Mouse (Mus musculus): ENCODE results near the gene Snrk.
"Not testable (repeated sequence)": the region's sequence is repeated elsewhere in the genome, so short reads cannot be mapped to it uniquely, and the experiment has no call there.

Gene Snrk

DNA sequence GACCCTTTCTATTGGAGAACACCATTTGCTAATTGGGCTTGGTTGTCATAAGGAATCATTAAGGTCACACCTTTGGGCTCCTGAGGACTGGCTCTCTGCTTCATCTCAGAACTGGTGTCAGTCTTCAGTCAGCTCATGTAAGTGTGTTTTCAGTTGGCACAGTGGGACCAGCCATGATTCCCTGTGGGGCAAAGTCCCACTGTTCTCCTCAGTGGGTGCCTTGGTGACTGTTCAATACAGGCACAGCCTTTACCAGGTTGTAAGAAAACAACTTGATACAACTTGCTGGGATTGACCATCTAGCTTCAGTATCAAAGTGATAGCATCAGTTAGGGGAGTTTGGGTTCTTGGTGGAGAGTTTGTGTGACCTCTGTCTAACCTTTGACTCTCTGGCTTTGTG lies 28.6 kb downstream of the Snrk start:
- no peak for DNase-seq (ENCODE audit: low spot score)

DNA sequence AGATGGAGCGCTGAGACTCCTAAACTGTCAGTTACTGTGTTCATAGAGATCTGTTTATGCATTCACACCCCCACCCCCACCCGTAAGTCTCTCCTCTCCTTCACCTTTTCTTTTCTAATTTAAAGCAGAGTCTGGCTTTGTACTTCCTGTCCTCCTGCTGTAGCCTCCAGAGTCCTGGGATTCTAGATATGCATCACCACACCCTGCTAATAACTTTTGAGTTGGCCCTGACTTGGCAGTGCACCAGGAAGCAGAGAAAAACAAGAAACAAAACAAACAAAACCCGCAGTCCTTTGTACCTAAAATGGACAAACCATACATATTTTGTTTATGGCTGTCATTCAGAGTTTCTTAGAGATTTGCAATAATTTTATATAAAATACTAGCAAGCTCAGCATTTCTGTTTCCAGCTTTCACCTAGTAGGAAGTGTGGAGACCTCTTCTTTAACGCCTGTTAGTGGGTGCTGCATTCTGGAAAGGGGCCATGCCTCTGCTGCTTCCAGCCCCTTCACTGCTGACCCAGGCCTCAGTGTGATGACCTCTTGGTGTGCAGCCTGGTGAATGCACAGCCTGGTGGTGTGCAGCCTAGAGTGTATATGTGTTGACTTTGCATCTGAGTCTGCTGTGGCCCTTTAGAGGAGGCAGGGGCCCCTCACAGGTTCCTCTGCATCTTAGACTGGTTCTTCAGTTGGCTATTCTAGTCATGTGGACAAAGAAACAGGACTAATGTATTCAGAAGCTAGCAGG lies 29.2 kb downstream of the Snrk start:
- DNase-seq (ENCODE audit: low spot score): no peak

DNA sequence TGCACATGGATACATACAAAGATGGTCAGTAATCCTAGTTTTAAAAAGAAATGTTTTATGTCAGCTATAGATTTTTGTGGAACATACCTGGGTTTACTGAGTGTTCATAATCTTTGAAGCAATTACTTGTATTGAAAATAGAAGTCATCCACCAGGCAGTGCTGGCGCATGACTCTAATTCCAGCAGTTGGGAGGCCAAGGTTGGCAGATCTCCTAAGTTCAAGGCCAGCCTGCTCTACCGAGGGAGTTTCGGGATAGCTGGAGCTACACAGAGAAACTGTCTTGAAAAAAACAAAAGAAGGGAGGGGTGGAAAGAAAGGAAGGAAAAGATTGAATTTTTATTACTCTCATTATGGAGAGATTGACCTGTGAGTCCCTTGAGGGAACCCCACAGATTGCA lies 31.3 kb downstream of the Snrk start:
- DNase-seq (ENCODE audit: low spot score): no peak

- no peak for DNase-seq (ENCODE audit: low spot score)
These were observed 33.1 kb downstream of the Snrk start for GRCm38 (mm10) chr9:122149997-122150826.

DNA sequence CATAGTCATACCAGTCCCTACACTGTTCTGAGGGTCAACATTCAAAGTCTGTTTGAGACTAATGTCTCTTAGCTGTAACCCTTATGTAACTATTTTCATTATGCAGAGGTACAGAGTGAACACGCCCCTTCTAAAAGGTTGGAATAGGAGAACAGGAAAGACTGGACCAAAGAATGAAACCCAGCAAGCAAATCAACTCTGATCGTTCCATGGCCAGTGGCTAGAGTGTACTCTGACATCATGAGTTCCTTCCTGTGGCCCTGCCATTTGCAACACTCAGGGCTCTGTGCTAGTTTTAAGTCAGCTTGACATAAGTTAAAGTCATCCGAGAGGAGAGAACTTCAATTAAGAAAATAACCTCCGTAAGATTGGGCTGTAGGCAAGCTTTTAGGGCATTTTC lies 35.0 kb downstream of the Snrk start:
- DNase-seq (ENCODE audit: low spot score): no peak

- no peak for DNase-seq (ENCODE audit: low spot score)
These were observed 35.4 kb downstream of the Snrk start for GRCm38 (mm10) chr9:122152501-122152900.

GRCm38 (mm10) chr9:122153436-122153835 lies 36.4 kb downstream of the Snrk start:
- DNase-seq (ENCODE audit: low spot score): no peak

- DNase-seq (ENCODE audit: low spot score): no peak
These were observed 38.1 kb downstream of the Snrk start for GRCm38 (mm10) chr9:122155193-122155592.

DNA sequence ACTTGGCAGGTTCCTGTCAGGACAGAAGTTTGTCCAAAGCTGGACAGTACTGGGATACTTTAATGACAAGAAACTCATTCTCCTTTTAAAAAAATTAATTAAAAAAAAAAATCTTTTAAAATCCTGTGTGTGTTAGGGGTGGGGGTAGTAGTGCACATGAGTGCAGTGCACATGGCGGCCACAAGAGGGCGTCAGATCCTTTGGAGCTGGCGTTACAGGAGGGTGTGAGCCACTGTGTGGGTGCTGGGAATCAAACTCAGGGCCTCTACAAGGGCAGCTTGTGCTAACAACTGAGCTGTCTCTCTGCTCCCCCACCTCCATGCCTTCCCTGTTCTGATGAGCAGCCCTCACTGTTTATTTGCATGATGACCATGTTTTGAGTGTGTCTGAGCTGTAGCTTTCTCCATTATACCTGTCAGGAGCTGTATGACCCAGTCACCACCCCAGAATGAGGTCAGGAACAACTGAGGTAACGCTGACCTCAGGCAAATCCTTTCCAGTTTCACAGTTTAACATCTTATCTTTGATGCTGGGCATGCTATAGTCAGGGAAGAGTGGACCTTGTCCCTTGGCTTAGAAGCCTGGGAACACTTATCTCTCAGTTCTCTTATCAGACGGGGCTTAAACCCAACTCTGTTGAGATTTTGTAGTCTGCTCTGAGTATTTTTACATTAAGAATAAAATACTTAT lies 39.5 kb downstream of the Snrk start:
- DNase-seq (ENCODE audit: low spot score): no peak

- DNase-seq (ENCODE audit: low spot score): peak; percentile 11
These were observed 40.0 kb downstream of the Snrk start for GRCm38 (mm10) chr9:122157079-122157441.

DNA sequence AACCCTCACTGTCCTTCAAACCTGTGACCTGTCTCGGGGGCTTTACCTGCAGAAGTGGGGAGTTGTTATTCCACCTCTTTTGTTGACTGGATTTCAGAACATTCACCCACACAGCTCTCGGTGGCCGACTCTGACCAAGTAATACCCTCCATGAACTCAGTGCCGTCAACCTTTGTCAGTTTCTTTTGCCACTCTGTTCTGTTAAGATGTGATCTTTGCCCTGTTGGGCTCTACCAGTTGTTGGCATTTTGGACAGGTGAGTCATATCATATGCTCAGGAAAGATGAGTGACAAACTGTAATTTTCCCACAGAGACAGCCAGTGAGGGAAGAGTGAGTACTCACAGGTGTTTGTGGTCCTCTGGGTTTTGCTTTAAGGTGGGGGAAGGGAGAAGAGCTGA lies 47.5 kb downstream of the Snrk start:
- DNase-seq (ENCODE audit: low spot score): no peak

GRCm38 (mm10) chr9:122167719-122168118 lies 50.7 kb downstream of the Snrk start:
- not testable (repeated sequence) for DNase-seq (ENCODE audit: low spot score)

DNA sequence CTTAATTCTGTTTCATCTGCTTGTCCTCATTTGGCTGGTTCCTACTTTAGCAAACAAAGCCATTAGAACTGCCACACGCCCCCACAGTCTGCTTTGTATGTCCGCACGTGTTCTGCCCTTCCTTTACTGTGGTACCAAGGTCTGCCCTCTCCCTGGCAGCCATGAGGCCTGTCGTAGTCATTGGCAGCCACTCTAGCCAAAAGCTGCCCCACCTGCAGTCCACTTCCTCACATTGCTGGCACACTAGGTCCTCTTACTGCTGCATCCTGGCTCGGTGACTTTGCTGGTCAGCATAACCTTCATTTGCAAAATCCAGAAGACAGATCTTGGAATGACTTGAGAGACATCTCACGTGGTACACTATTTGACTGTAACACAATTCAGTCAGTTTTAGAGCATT lies 52.8 kb downstream of the Snrk start:
- no peak for DNase-seq (ENCODE audit: low spot score)

DNA sequence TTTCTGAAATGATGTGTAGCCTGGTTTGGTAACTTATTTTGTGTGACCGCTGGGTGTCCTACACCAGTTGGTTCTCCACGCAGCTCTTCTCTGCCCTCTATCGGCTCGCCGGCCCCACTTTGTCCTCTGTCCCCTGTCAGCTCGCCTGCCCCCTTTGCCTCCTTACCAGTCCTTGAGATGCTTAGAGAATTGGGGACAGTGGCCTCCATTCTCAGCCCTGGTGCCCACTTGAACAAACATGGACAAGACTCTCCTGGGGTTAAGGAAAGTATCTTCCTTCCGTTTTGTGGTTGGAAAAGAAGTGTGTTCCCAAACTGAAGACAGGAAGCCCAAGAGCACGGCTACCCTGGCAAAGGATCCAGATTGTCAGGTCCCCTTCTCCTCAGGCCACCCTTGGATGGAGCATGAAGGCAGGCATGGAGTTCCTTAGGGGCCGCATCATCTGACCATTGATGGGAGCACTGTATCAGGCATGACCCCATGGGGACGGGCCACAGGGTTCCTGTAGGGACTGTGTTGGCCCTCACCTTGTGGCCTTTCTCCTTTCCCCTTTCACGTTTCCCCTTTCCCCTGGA lies 55.6 kb downstream of the Snrk start:
- no peak for DNase-seq (ENCODE audit: low spot score)

DNA sequence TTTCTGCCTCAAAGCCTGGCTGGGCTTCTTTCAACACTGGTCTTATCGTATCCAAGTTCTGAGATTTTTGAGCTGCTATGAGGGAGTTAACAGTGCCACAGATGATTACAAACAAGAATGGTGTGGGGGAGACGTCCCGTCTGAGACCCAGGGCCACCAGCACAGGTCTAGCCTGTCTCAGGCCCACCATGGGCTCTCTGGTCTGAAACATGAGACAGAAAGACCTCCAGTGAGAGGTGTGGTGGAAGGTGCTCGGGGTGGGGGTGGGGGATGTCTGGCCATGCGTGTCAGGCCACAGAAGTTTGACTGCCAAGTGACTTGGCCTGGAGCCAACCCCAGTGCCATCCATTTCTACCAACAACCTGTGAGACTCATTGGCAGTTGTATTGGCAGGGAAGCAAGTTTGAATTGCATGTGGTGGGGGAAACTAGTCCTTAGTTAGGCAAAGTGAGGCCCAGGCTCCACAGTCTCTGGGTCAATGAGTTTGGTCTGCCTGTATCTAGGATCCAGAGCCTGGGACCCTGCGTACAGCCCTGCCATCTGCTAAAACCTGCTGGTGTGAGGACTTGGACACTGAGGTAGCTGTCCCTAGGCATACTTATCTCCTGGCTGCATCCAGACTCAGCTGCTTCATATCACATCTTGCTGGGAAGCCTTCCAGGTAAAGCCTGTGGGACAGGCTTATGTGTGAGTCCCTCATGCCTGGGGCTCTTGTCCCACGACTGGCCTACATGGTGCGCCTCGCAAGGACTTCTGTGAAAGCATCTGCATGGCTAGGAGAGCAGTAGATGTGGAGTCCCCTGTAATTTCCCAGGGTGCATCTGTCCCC lies 56.6 kb downstream of the Snrk start:
- no peak for DNase-seq (ENCODE audit: low spot score)

GRCm38 (mm10) chr9:122174723-122175122 lies 57.7 kb downstream of the Snrk start:
- DNase-seq (ENCODE audit: low spot score): no peak

DNA sequence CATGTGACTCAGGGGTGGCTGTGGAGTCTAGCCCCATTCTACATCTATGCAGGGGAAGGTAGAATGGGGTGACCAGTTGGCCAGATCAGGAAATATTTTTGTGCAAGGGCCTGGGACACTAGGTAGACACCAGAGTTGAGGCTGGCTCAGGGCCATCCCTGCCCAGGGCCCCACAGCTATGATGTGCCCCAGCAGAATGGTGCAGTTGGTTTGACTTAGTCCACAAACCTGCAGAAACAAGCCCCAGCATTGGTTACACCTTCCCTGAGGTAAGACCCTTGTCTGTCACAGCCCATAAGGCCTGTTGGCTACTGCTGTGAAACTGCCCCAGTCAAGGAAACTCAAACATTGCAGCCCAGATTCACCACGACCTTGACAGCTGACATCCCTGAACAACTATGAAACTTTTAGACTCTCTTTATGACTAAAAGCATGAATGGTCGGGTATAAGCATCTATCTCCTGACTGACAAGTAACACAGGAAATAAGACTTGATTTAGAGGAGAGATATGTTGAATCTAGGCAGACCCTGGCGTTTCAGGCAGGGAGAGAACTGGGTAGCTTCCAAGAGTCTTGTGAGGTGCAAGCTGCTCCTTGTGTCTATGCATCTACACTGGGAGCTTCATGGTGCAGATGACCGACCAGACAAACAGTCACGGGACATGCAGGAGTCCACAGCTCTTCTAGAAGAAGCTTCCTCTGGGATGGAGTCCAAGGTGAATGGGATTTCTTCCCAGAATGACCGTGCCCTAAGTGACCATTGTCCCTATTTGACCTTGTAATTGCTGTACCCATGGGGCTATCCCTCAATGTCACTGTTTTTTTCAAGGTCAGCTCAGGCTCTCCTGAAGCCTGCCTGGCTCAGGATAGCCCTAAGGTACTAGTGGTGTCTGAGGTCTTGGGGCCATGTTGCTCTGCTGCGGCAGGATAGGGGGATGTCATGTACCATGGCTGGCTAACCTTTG lies 60.5 kb downstream of the Snrk start:
- no peak for DNase-seq (ENCODE audit: low spot score)

DNA sequence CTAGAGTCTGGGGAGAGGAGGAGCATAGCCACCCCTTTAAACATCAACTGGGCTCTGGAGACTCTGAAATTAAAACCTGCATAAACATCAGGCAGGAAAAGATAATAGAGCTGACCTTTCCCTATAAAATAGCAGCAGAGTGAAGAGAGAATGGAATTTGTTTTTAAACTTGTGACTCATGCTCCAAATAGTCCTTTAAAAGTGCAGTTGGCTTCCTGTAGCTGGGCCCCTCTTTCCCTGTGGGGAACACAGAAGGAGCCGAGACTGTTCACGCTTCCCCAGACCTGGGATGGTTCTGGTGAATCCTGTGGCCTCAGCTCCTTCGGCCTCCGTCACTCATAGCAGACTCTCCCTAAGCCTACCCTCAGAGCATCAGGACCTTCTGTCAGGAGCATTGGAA lies 61.4 kb downstream of the Snrk start:
- DNase-seq (ENCODE audit: low spot score): no peak

GRCm38 (mm10) chr9:122180105-122180504 lies 63.0 kb downstream of the Snrk start:
- DNase-seq (ENCODE audit: low spot score): no peak

DNA sequence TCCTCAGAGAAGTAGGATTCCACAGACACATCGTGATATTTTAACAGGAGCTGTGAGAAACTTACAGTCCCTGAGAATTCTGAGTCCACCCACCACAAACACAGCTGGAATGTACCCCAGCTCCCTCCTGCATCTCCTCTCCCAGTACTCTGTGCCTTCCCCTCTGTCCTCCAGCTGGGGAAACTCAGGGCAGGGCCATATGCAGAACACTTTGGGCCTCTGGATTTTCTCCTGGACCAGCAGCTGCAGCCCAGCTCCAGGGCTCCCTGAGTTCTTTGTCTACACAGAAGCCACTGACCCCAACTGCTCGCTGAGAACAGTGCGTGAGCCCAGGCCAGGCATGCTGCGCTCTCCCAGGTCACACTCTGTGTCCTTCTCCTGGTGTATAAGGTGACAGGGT lies 66.0 kb downstream of the Snrk start:
- no peak for DNase-seq (ENCODE audit: low spot score)

- DNase-seq (ENCODE audit: low spot score): no peak
These were observed 67.3 kb downstream of the Snrk start for GRCm38 (mm10) chr9:122184329-122184728.

All from left cerebral cortex, adult 11 months (tissue).